Mouse (Mus musculus) heart, postnatal 0 days (tissue): ENCODE results near the gene Gipc3.

Experiments used
- CTCF ChIP-seq: IDR thresholded peaks from 2 replicates; pipeline ENCODE4 v1.5.1; 2016; ENCODE audit warnings: antibody characterized with exemption, control low read depth, low read depth
- EP300 ChIP-seq: IDR thresholded peaks from 2 replicates; pipeline ENCODE4 v1.6.1; 2016; ENCODE audit warnings: antibody characterized with exemption, low read depth

GRCm38 (mm10) chr10:81365672-81366476 lies 22.8 kb upstream of the Gipc3 start, which contains the start of gene 4930404N11Rik:
- no peak for TF ChIP-seq CTCF
- no peak for TF ChIP-seq EP300
